Comparison of ENCODE assay signal across 19 mouse cellular contexts in genomic region chr13:24867789-24868188, GRCm38 (mm10).
"Had no signal": no experiment of that assay in that cellular context is flagged by ENCODE, and none has a peak within 500 bp of the region (broad histone marks: within the 10 kb centered on the region; RNA-seq: fewer than 3 reads in every experiment).

No protein-coding gene starts in this region.

- H3K4me1 ChIP-seq: liver, embryonic 15.5 days; neural tube, embryonic 12.5 days; neural tube, embryonic 15.5 days had no signal

- ATAC-seq: intestine, embryonic 15.5 days; lung, postnatal 0 days had no signal

- DNase-seq: kidney, postnatal 10 days; layer of hippocampus, postnatal 36 days; midbrain, embryonic 14.5 days; right cerebral cortex, adult 18-20 months; right cerebral cortex, postnatal 14 days; right cerebral cortex, postnatal 4 days; thymus, adult 2 months; thymus, postnatal 14 days; thymus, postnatal 4 days had no signal

- H3K4me2 ChIP-seq: intestine, embryonic 15.5 days; liver, embryonic 15.5 days; lung, embryonic 14.5 days; midbrain, embryonic 11.5 days; neural tube, embryonic 12.5 days; neural tube, embryonic 15.5 days had no signal

- H3K36me3 ChIP-seq: intestine, embryonic 15.5 days; liver, embryonic 15.5 days; neural tube, embryonic 12.5 days; neural tube, embryonic 15.5 days had no signal

- H3K27ac ChIP-seq: intestine, embryonic 15.5 days; left cerebral cortex, adult 2 months; liver, embryonic 15.5 days; neural tube, embryonic 12.5 days; neural tube, embryonic 15.5 days; stomach, postnatal 0 days had no signal

- H3K27me3 ChIP-seq: intestine, embryonic 15.5 days; liver, embryonic 15.5 days; neural tube, embryonic 12.5 days; neural tube, embryonic 15.5 days had no signal

- H3K4me3 ChIP-seq: intestine, embryonic 15.5 days; left cerebral cortex, adult 2 months; liver, embryonic 15.5 days; megakaryocyte, embryonic 14.5 days; neural tube, embryonic 12.5 days; neural tube, embryonic 15.5 days had no signal

- H3K9me3 ChIP-seq: intestine, embryonic 15.5 days; liver, embryonic 15.5 days; megakaryocyte, embryonic 14.5 days; neural tube, embryonic 12.5 days; neural tube, embryonic 15.5 days had no signal

- H3K9ac ChIP-seq: intestine, embryonic 15.5 days; liver, embryonic 15.5 days; lung, embryonic 14.5 days; neural tube, embryonic 12.5 days; neural tube, embryonic 15.5 days had no signal
